Mouse (Mus musculus) liver, embryonic 16.5 days (tissue): ENCODE measurements around the gene Sfta2. TPM values are rescaled to one million over a fixed set of nuclear protein-coding genes. Genes with fewer than 3 reads are reported as not detected.

Experiments used
- ATAC-seq: fragments of 200-750 bp; cut with Nextera tagmentation; 2 replicates; pipeline ENCODE4 v1.8.0; 2017; ENCODE audit warnings: low read depth, mild to moderate bottlenecking, moderate number of reproducible peaks, moderate library complexity
- H3K27ac ChIP-seq: fragments of 300-500 bp; sonication (generic); 2 replicates; pipeline ENCODE4 v1.5.1; 2014; ENCODE audit warnings: mild to moderate bottlenecking, low read length
- H3K27me3 ChIP-seq: fragments of 300-500 bp; sonication (generic); 2 replicates; pipeline ENCODE4 v1.6.1; 2014; ENCODE audit warnings: low read depth, low read length, mixed read lengths; ENCODE audit not compliant: control insufficient read depth, insufficient read depth
- H3K36me3 ChIP-seq: fragments of 300-500 bp; sonication (generic); 2 replicates; pipeline ENCODE4 v1.6.1; 2014; ENCODE audit warnings: mild to moderate bottlenecking; ENCODE audit not compliant: control insufficient read depth, insufficient read depth
- H3K4me1 ChIP-seq: fragments of 300-500 bp; sonication (generic); 2 replicates; pipeline ENCODE4 v1.6.1; 2014; ENCODE audit warnings: low read depth, low read length, mixed read lengths; ENCODE audit not compliant: control insufficient read depth
- H3K4me2 ChIP-seq: fragments of 300-500 bp; sonication (generic); 2 replicates; pipeline ENCODE4 v1.6.1; 2014; ENCODE audit warnings: low read depth, low read length, mixed read lengths
- H3K4me3 ChIP-seq: fragments of 300-500 bp; sonication (generic); 2 replicates; pipeline ENCODE4 v1.5.1; 2014; ENCODE audit warnings: low read depth, mild to moderate bottlenecking, low read length
- H3K9ac ChIP-seq: fragments of 300-500 bp; sonication (generic); 2 replicates; pipeline ENCODE4 v1.6.1; 2014; ENCODE audit warnings: low read depth, low read length
- H3K9me3 ChIP-seq: fragments of 300-500 bp; sonication (generic); replicated peaks from 2 replicates; pipeline ENCODE4 v1.6.1; 2016; ENCODE audit warnings: low read length; ENCODE audit not compliant: control insufficient read depth
- WGBS: fragments of 180-500 bp; shearing (Covaris S2); extraction: QIAGEN DNeasy Blood & Tissue Kit; methylation state at CpG from one replicate; pipeline ENCODE4 v1.1.7; 2014; ENCODE audit not compliant: insufficient replicate concordance; 5-methylcytosine and 5-hydroxymethylcytosine counted together
- polyA plus RNA-seq: library from polyadenylated mRNA; unstranded; fragments of >200 nt; fragmentation: Nextera tagmentation; extraction: Ambion mirVana; gene quantifications from 2 replicates; pipeline ENCODE4 v1.2.1, GENCODE M21; 2015

The Sfta2 gene
- polyA plus RNA-seq, 1 experiment from 2014 or later = not detected

DNA sequence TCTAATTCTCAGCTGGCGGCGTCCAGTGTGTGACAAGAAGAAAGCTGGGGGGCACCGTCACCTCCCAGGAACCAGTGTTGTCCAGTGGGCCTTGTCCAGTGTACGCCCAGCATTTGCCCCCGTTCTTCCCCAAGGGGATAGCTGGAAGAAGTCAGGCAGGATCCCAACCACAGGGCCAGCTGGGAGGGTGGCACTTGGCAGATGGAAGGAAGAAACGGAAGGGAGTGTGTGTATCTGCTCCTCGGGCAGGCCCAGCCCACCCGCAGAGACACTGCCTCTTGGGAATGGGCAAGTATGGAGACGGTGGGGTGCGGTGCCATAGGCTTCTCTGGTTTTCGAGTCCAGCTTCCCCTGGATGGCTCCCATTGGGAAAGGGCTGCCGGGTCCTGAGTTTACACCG lies 80.6 kb downstream of the Sfta2 start:
- Histone ChIP-seq H3K9me3 (no peaks in the 10 kb centered on the region), H3K27me3 (no peaks in the 10 kb centered on the region), H3K27ac (no peak overlapping the region), H3K4me2 (no peak overlapping the region), H3K36me3 (no peaks in the 10 kb centered on the region), H3K4me3 (no peak overlapping the region), H3K4me1 (no peaks in the 10 kb centered on the region), H3K9ac (no peak overlapping the region)
- ATAC-seq = no peak
- whole genome bisulfite sequencing = 77% methylated on average over 13 of the region's 13 CpGs

DNA sequence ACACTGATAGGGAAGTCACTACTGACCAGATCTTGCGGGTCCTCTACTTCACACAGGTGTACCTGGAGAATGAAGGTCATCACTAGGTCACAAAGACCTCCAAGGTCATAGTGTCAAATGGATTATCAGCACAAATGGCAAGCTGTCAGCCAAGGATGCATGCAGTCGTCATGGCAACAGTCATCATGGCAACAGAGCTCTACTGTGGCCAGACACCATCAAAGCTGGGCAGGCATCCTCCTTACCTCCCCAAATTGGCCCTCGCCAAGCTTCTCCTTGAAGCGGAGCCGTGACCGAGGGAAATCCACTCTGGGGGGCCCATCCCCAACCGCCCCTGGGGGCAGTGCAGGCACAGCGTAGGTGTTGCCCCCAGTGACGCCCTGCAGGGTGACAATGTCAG lies 83.7 kb downstream of the Sfta2 start:
- no peak overlapping the region for H3K27ac ChIP-seq
- no peaks in the 10 kb centered on the region for H3K4me1 ChIP-seq
- WGBS = 52% methylated on average over 9 of the region's 9 CpGs
- no peaks in the 10 kb centered on the region for H3K9me3 ChIP-seq
- no peaks in the 10 kb centered on the region for H3K27me3 ChIP-seq
- H3K36me3 ChIP-seq = no peaks in the 10 kb centered on the region
- no peak overlapping the region for H3K4me3 ChIP-seq
- no peak overlapping the region for H3K9ac ChIP-seq
- ATAC-seq = no peak
- no peak overlapping the region for H3K4me2 ChIP-seq

DNA sequence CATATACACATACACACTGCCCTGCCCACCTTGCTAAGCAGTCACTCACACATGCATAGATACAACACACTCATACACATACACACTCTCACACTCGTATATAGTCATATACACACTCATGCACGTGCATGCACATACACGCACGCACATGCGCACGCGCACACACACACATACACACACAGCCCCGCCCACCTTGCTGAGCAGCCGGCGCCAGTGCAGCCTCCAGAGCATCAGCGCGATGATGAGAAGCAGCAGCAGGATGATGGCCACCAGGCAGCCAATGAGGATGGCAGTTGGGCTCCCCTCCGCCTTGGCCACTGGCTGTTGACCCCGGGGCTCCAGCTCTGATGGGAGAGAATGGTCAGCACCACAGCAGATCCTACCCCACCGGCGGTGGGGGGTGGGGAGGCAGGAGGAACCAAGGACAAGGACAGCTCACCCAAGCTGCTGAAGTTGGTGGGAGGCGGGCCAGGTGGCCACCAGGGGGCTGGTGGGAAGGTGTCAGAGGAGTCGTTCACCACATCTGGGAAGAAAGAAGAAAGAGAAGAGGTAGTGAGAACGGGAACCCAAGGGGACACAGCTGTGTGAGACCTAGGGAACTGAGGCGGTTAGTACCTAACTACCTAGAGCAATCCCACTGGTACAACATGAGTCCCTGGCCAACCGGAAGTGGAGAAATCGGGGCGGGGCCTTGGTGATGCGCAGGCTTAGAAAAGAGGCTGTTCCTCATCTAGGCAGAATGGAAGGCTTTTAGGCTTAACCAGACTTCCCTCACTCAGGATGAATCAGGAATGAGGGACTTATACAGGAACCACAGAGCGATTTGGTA lies 87.2 kb downstream of the Sfta2 start:
- H3K36me3 ChIP-seq = no peaks in the 10 kb centered on the region
- no peak for ATAC-seq

DNA sequence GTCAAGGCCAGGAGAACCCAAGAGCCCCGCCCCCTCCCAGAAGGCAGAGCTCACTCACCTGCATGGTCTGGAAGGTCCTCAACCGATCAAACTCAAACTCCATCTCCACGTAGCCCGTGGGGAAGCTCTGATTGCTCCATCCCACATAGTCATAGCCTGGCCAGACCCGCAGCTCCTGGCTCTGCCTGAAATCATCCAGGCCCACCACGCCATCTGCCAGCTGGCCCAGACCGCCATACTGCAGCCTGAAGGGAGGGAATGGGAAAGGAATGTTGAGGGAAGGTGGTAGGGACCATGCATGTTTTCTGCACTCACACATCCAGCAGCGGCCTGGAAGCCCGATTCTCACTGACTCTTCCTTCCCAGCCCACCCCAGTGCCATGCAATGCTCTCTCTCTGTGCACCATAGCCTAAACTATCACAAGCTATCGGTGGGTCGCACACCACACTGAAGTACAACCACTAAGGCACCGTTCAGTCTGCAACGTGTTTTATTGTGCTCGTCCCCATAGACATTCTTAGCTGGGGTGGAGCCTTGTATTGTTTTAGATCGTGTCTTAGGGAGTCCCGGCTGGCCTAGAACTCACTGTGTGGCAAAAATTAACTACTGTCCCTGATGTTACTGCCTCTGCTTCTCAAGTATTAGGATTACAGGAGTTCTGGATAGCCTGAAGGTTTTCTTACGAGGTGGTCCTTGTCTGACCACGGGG lies 88.7 kb downstream of the Sfta2 start:
- no peaks in the 10 kb centered on the region for H3K9me3 ChIP-seq
- no peaks in the 10 kb centered on the region for H3K36me3 ChIP-seq
- 70% methylated on average over 18 of the region's 18 CpGs for WGBS
- no peak overlapping the region for H3K4me3 ChIP-seq
- H3K9ac ChIP-seq = no peak overlapping the region
- no peak overlapping the region for H3K4me2 ChIP-seq
- no peaks in the 10 kb centered on the region for H3K4me1 ChIP-seq
- ATAC-seq = no peak
- H3K27ac ChIP-seq = no peak overlapping the region
- H3K27me3 ChIP-seq = no peaks in the 10 kb centered on the region

More for the DNA sequence above, 87.2 kb downstream of the Sfta2 start:
- WGBS = 68% methylated on average over 25 of the region's 25 CpGs
- Histone ChIP-seq H3K9ac (no peak overlapping the region), H3K4me3 (no peak overlapping the region), H3K27me3 (no peaks in the 10 kb centered on the region), H3K27ac (no peak overlapping the region), H3K9me3 (no peaks in the 10 kb centered on the region), H3K4me1 (no peaks in the 10 kb centered on the region), H3K4me2 (no peak overlapping the region)

DNA sequence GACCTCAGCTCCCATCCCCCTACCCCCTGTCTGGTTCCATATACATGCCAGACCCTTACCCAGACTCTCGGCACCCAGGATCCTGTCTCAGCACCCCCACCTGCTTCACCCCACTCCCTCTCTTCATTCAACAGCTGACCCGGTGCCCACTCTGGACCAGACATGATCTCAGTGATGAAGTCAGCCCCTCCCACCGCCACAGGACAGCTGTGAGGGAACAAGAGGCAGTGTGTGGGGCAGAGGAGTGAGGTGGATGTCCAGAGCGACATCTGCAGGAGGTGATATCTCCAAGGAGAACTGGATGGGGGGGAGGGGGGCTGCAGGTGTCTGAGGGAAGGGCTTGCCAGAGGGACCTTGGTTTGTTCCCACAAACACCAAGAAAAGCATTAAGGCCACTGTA lies 90.5 kb downstream of the Sfta2 start:
- Histone ChIP-seq H3K36me3 (no peaks in the 10 kb centered on the region), H3K27ac (no peak overlapping the region), H3K9ac (no peak overlapping the region), H3K4me3 (no peak overlapping the region), H3K4me2 (no peak overlapping the region), H3K27me3 (peaks cover 3% of the 10 kb centered on the region; the same call in 1 of the 2 replicates), H3K4me1 (no peaks in the 10 kb centered on the region), H3K9me3 (0 out of 2 replicates have a peak, but pooled peaks cover 2% of the 10 kb centered on the region)
- WGBS = 55% methylated on average over 4 of the region's 4 CpGs
- no peak for ATAC-seq

DNA sequence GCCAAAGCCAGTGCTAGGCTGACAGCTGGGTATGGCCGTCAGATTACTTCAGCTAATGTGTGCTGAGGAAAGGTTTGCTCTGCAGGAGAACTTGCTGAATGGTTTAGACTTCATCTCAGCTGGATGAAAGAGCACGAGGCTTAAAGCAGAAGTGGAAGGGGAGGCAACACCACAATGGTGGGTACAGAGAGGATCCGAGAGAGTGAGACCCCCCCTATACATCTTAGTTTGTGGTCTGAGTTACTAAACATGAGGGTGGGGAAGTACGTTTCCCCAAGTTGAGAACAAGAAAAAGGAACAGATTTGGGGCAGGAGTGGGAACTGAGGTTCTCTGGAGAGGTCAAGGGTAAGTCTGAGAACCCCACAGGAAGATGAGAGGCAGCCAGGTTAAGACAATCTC lies 91.0 kb downstream of the Sfta2 start:
- Histone ChIP-seq H3K9me3 (0 out of 2 replicates have a peak, but pooled peaks cover 2% of the 10 kb centered on the region), H3K4me2 (no peak overlapping the region), H3K36me3 (no peaks in the 10 kb centered on the region), H3K4me1 (no peaks in the 10 kb centered on the region), H3K27me3 (peaks cover 8% of the 10 kb centered on the region), H3K4me3 (no peak overlapping the region), H3K27ac (no peak overlapping the region), H3K9ac (no peak overlapping the region)
- 29% methylated on average over 4 of the region's 4 CpGs for WGBS
- no peak for ATAC-seq

DNA sequence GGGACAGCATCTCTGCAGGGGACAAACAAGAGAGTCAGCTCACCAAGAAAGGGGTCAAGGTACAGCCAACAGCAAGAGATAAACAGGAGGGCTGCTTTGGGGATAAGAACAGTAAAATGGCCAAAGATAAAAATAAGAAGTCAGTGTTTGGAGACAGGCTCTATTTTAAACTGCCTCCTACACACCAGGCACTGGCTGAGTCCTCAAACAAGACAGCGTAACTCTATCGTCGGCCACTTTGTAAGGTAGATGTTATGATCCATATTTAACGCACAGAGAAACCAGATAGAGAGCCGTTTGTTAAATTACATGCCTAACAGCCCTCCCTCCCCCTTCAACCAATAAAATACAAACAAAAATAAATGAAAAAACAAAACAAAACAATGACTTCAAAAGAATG lies 92.6 kb downstream of the Sfta2 start:
- Histone ChIP-seq H3K9ac (no peak overlapping the region), H3K27me3 (peaks cover 23% of the 10 kb centered on the region), H3K4me1 (no peaks in the 10 kb centered on the region), H3K4me3 (no peak overlapping the region), H3K27ac (no peak overlapping the region), H3K9me3 (0 out of 2 replicates have a peak, but pooled peaks cover 2% of the 10 kb centered on the region), H3K4me2 (no peak overlapping the region), H3K36me3 (no peaks in the 10 kb centered on the region)
- WGBS = 69% methylated on average over 5 of the region's 5 CpGs
- ATAC-seq = no peak

DNA sequence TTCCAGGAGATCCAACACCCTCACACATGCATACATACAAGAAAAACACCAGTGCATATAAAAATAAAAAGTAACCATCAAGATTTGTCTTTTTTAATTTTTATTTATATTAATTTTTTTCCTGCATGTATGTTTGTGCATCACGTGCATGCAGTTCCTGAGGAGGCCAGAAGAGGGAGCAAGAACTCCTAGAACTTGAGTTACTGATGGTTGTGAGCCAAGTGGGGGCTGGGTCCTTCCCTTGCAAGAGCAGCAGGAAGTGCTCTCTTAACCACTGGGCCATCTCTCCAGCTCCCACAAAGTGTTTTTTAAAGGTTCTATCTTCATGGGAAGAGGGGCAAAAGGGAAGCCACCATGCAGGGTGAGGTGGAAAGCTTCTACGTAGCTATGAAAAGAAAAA lies 93.9 kb downstream of the Sfta2 start:
- no peak for ATAC-seq
- Histone ChIP-seq H3K27me3 (peaks cover 36% of the 10 kb centered on the region), H3K4me2 (no peak overlapping the region), H3K4me3 (no peak overlapping the region), H3K9me3 (0 out of 2 replicates have a peak, but pooled peaks cover 2% of the 10 kb centered on the region), H3K36me3 (no peaks in the 10 kb centered on the region), H3K9ac (no peak overlapping the region), H3K27ac (no peak overlapping the region), H3K4me1 (peaks cover 3% of the 10 kb centered on the region)
- WGBS = 86% methylated on average over 2 of the region's 2 CpGs

DNA sequence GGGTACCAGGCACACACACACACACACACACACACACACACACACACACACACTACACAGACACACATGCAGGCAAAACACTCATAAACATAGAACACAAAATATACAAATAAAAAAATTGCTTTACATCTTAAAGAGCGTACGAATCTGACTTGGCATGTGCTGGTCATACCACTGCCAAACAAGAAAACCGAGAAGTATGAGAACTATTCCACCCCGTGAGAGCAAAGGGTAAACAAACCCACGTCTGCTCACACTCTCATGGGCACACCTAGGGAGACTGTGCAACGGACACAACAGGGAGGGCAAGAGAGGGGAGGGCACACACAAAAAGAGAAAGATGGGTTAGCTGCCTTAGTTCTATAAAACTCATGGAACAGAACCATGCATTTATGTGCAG lies 95.3 kb downstream of the Sfta2 start:
- ATAC-seq = no peak

More for the DNA sequence above, 95.3 kb downstream of the Sfta2 start:
- 49% methylated on average over 6 of the region's 6 CpGs for WGBS
- H3K27ac ChIP-seq = no peak overlapping the region
- H3K27me3 ChIP-seq = peaks cover 50% of the 10 kb centered on the region
- no peaks in the 10 kb centered on the region for H3K36me3 ChIP-seq
- H3K9ac ChIP-seq = no peak overlapping the region
- 0 out of 2 replicates have a peak, but pooled peaks cover 2% of the 10 kb centered on the region for H3K9me3 ChIP-seq
- peaks cover 3% of the 10 kb centered on the region for H3K4me1 ChIP-seq
- H3K4me2 ChIP-seq = no peak overlapping the region
- H3K4me3 ChIP-seq = no peak overlapping the region
